21 mouse cellular contexts compared by ENCODE assay signal in genomic region chr1:128680012-128680411, GRCm38 (mm10).
DNase-seq lines count a peak whose midpoint lies in the region; ATAC-seq and TF ChIP-seq lines count a peak whose summit lies in the region.
"Had no signal": no experiment of that assay in that cellular context is flagged by ENCODE, and none has a peak within 500 bp of the region (broad histone marks: within the 10 kb centered on the region; RNA-seq: fewer than 3 reads in every experiment).

No protein-coding gene starts in this region.

- no peak overlapping the region for H3K9ac ChIP-seq in kidney, embryonic 15.5 days
- no peak overlapping the region for H3K9ac ChIP-seq in midbrain, embryonic 11.5 days (ENCODE audit: low read length)
- H3K9ac ChIP-seq in midbrain, postnatal 0 days (replicated peaks; ENCODE audit: low read length, poor library complexity, severe bottlenecking): no peak overlapping the region
- no peak overlapping the region for H3K9ac ChIP-seq in forebrain, embryonic 15.5 days (replicated peaks)
- no peak overlapping the region for H3K9ac ChIP-seq in stomach, embryonic 16.5 days (ENCODE audit: low read length)
- H3K9ac ChIP-seq in heart, embryonic 11.5 days (ENCODE audit: low read depth, low read length): no peak overlapping the region
- H3K9ac ChIP-seq: hindbrain, embryonic 12.5 days; neural tube, embryonic 13.5 days had no signal

- no peak for DNase-seq in kidney, postnatal 36 days
- peak; percentile 85 for DNase-seq in midbrain, embryonic 11.5 days (ENCODE audit: low spot score, missing footprints)
- DNase-seq in midbrain, postnatal 0 days (ENCODE audit: low spot score): no peak
- no peak for DNase-seq in left cerebral cortex, adult 8-10 months (ENCODE audit: low spot score in 2 of 2)
- DNase-seq: cerebellum, adult 9-11 months; kidney, adult 18-20 months; lung, postnatal 36 days; right cerebral cortex, adult 18-20 months; right cerebral cortex, postnatal 4 days; thymus, adult 2 months; thymus, postnatal 4 days had no signal

- no peak overlapping the region for H3K4me3 ChIP-seq in kidney, embryonic 15.5 days (replicated peaks)
- no peak overlapping the region for H3K4me3 ChIP-seq in midbrain, embryonic 11.5 days (ENCODE audit: low read depth, low read length)
- H3K4me3 ChIP-seq in midbrain, postnatal 0 days (ENCODE audit: low read depth, low read length): no peak overlapping the region
- H3K4me3 ChIP-seq in forebrain, embryonic 15.5 days: no peak overlapping the region
- no peak overlapping the region for H3K4me3 ChIP-seq in stomach, embryonic 16.5 days (replicated peaks; ENCODE audit: low read length)
- H3K4me3 ChIP-seq in heart, embryonic 11.5 days (ENCODE audit: low read depth, low read length): no peak overlapping the region
- H3K4me3 ChIP-seq: heart, embryonic 10.5 days; hindbrain, embryonic 12.5 days; myocyte; neural tube, embryonic 13.5 days had no signal

- H3K4me1 ChIP-seq in kidney, embryonic 15.5 days: peaks cover 19% of the 10 kb centered on the region
- peaks cover 13% of the 10 kb centered on the region for H3K4me1 ChIP-seq in midbrain, embryonic 11.5 days (ENCODE audit: control insufficient read depth, insufficient read depth, low read length)
- H3K4me1 ChIP-seq in midbrain, postnatal 0 days (ENCODE audit: insufficient read depth, low read length): peaks cover 9% of the 10 kb centered on the region; the same call in 1 of the 2 replicates
- peaks cover 14% of the 10 kb centered on the region for H3K4me1 ChIP-seq in forebrain, embryonic 15.5 days
- H3K4me1 ChIP-seq in stomach, embryonic 16.5 days (ENCODE audit: control insufficient read depth, insufficient read depth, low read length): no peaks in the 10 kb centered on the region
- H3K4me1 ChIP-seq in heart, embryonic 11.5 days (ENCODE audit: control insufficient read depth, insufficient read depth, low read length): no peaks in the 10 kb centered on the region

- no peak for TF ChIP-seq CTCF in midbrain, postnatal 0 days (IDR thresholded peaks at IDR 0.05)

- H3K27me3 ChIP-seq in kidney, embryonic 15.5 days: no peaks in the 10 kb centered on the region
- no peaks in the 10 kb centered on the region for H3K27me3 ChIP-seq in midbrain, embryonic 11.5 days (ENCODE audit: control insufficient read depth, insufficient read depth, low read length)
- H3K27me3 ChIP-seq in midbrain, postnatal 0 days (ENCODE audit: insufficient read depth, low read length): no peaks in the 10 kb centered on the region
- H3K27me3 ChIP-seq in forebrain, embryonic 15.5 days: no peaks in the 10 kb centered on the region
- H3K27me3 ChIP-seq in stomach, embryonic 16.5 days (ENCODE audit: control insufficient read depth, insufficient read depth, low read length): no peaks in the 10 kb centered on the region
- no peaks in the 10 kb centered on the region for H3K27me3 ChIP-seq in heart, embryonic 11.5 days (ENCODE audit: control insufficient read depth, insufficient read depth, low read length)
- H3K27me3 ChIP-seq: hindbrain, embryonic 12.5 days; neural tube, embryonic 13.5 days had no signal

- no peak for ATAC-seq in kidney, embryonic 15.5 days (replicated peaks; ENCODE audit: low FRiP score)
- peak; percentile 8; the same call in 1 of the 2 replicates for ATAC-seq in midbrain, embryonic 11.5 days (ENCODE audit: low FRiP score)
- no peak for ATAC-seq in midbrain, postnatal 0 days (ENCODE audit: low FRiP score)
- ATAC-seq in forebrain, embryonic 15.5 days (replicated peaks): peak; percentile 36; the same call in 1 of the 2 replicates
- no peak for ATAC-seq in stomach, embryonic 16.5 days (ENCODE audit: insufficient read depth, low FRiP score)
- ATAC-seq in heart, embryonic 11.5 days (replicated peaks; ENCODE audit: insufficient number of reproducible peaks, low FRiP score, low TSS enrichment): no peak
- ATAC-seq: inflammation-experienced regulatory T-cells, adult 6 months had no signal

- H3K27ac ChIP-seq in kidney, embryonic 15.5 days: 0 out of 2 replicates have a peak overlapping the region, but pooled peaks have one; percentile 67
- no peak overlapping the region; the same call in 1 of the 2 replicates for H3K27ac ChIP-seq in midbrain, embryonic 11.5 days (ENCODE audit: low read depth, low read length)
- no peak overlapping the region for H3K27ac ChIP-seq in midbrain, postnatal 0 days (ENCODE audit: low read depth, low read length)
- no peak overlapping the region for H3K27ac ChIP-seq in forebrain, embryonic 15.5 days (replicated peaks)
- H3K27ac ChIP-seq in stomach, embryonic 16.5 days (ENCODE audit: low read length): peak overlapping the region; percentile 84; the same call in 1 of the 2 replicates
- no peak overlapping the region for H3K27ac ChIP-seq in heart, embryonic 11.5 days (ENCODE audit: low read depth, low read length)
- H3K27ac ChIP-seq: heart, embryonic 10.5 days; kidney, postnatal 0 days; neural tube, embryonic 13.5 days had no signal

- no peak overlapping the region for H3K4me2 ChIP-seq in kidney, embryonic 15.5 days
- no peak overlapping the region for H3K4me2 ChIP-seq in midbrain, embryonic 11.5 days
- no peak overlapping the region for H3K4me2 ChIP-seq in midbrain, postnatal 0 days (ENCODE audit: low read depth, low read length, poor library complexity, severe bottlenecking)
- H3K4me2 ChIP-seq in forebrain, embryonic 15.5 days (replicated peaks): no peak overlapping the region
- H3K4me2 ChIP-seq in stomach, embryonic 16.5 days (ENCODE audit: low read depth, low read length): no peak overlapping the region
- H3K4me2 ChIP-seq in heart, embryonic 11.5 days: no peak overlapping the region
- H3K4me2 ChIP-seq: neural tube, embryonic 13.5 days had no signal

- WGBS in kidney, embryonic 15.5 days: 82% methylated on average over 5 of the region's 5 CpGs
- 81% methylated on average over 5 of the region's 5 CpGs for WGBS in midbrain, embryonic 11.5 days
- WGBS in midbrain, postnatal 0 days: 83% methylated on average over 5 of the region's 5 CpGs
- WGBS in forebrain, embryonic 15.5 days: 82% methylated on average over 5 of the region's 5 CpGs
- WGBS in stomach, embryonic 16.5 days: 69% methylated on average over 5 of the region's 5 CpGs
- 82% methylated on average over 5 of the region's 5 CpGs for WGBS in heart, embryonic 11.5 days (ENCODE audit: insufficient replicate concordance)

- H3K36me3 ChIP-seq in kidney, embryonic 15.5 days: no peaks in the 10 kb centered on the region
- no peaks in the 10 kb centered on the region for H3K36me3 ChIP-seq in midbrain, embryonic 11.5 days (ENCODE audit: control insufficient read depth, insufficient read depth, low read length)
- no peaks in the 10 kb centered on the region for H3K36me3 ChIP-seq in midbrain, postnatal 0 days (ENCODE audit: insufficient read depth, low read length)
- no peaks in the 10 kb centered on the region for H3K36me3 ChIP-seq in forebrain, embryonic 15.5 days
- H3K36me3 ChIP-seq in stomach, embryonic 16.5 days (ENCODE audit: control insufficient read depth, insufficient read depth, low read length): no peaks in the 10 kb centered on the region
- no peaks in the 10 kb centered on the region for H3K36me3 ChIP-seq in heart, embryonic 11.5 days (ENCODE audit: control insufficient read depth, insufficient read depth, low read length)
- H3K36me3 ChIP-seq: heart, embryonic 10.5 days; hindbrain, embryonic 12.5 days; neural tube, embryonic 13.5 days had no signal

- H3K9me3 ChIP-seq in kidney, embryonic 15.5 days (replicated peaks): no peaks in the 10 kb centered on the region
- no peaks in the 10 kb centered on the region for H3K9me3 ChIP-seq in midbrain, embryonic 11.5 days (ENCODE audit: control insufficient read depth, low read length)
- no peaks in the 10 kb centered on the region for H3K9me3 ChIP-seq in midbrain, postnatal 0 days (ENCODE audit: low read length)
- no peaks in the 10 kb centered on the region for H3K9me3 ChIP-seq in forebrain, embryonic 15.5 days
- H3K9me3 ChIP-seq in stomach, embryonic 16.5 days (replicated peaks; ENCODE audit: control insufficient read depth, low read length): no peaks in the 10 kb centered on the region
- no peaks in the 10 kb centered on the region for H3K9me3 ChIP-seq in heart, embryonic 11.5 days (replicated peaks; ENCODE audit: control insufficient read depth, low read length)
- H3K9me3 ChIP-seq: heart, embryonic 10.5 days; hindbrain, embryonic 12.5 days; neural tube, embryonic 13.5 days had no signal

Comparison
In these comparisons a context has a peak if more than half of its experiments do, and no peak if none do; other contexts are left out.
1. ATAC-seq: peak in midbrain, embryonic 11.5 days (single experiment) and forebrain, embryonic 15.5 days (single experiment); none in kidney, embryonic 15.5 days (single experiment), midbrain, postnatal 0 days (single experiment), stomach, embryonic 16.5 days (single experiment) and heart, embryonic 11.5 days (single experiment).
2. H3K27ac ChIP-seq: peak in kidney, embryonic 15.5 days (single experiment) and stomach, embryonic 16.5 days (single experiment); none in midbrain, embryonic 11.5 days (single experiment), midbrain, postnatal 0 days (single experiment), forebrain, embryonic 15.5 days (single experiment) and heart, embryonic 11.5 days (single experiment).